Mouse (Mus musculus) monocyte, adult 5-6 weeks (primary cell): ENCODE results near the gene Tmed5. TPM values are rescaled to one million over a fixed set of nuclear protein-coding genes. Genes with fewer than 3 reads are reported as not detected.

ENCODE experiments used
- ATAC-seq: fragments of 153-309, 156-312 bp; replicated peaks from 2 replicates; pipeline ENCODE4 v1.8.0; 2017; ENCODE audit warnings: mild to moderate bottlenecking; ENCODE audit not compliant: low TSS enrichment, insufficient number of reproducible peaks, severe bottlenecking, poor library complexity, low FRiP score
- total RNA-seq: library from RNA; stranded (forward); fragments of 200-1000, 200-491, 200-594 nt; gene quantifications from 3 replicates; pipeline ENCODE4 v1.2.3, GENCODE M21; 2017

Gene Tmed5
- total RNA-seq, 1 experiment from 2014 or later, result 205 TPM

GRCm38 (mm10) chr5:108065465-108066411, 66.7 kb downstream of the Tmed5 start, which contains the start of gene Mtf2:
Gene Mtf2, plus strand, starts transcription at chr5:108065674.
- peak; percentile 99 for ATAC-seq

GRCm38 (mm10) chr5:108060413-108060812, 72.0 kb downstream of the Tmed5 start:
- ATAC-seq, result no peak

Other genes starting within 250 kb of the Tmed5 start
- gene Rpl5, start 232.1 kb downstream of the Tmed5 start, total RNA-seq, result 256 to 830 TPM (median 616 TPM) in 3 replicates
- 33.7 to 53.5 TPM (median 47.2 TPM) in 3 replicates for gene Fam69a, start 145.5 kb downstream of the Tmed5 start, total RNA-seq
- gene Mtf2, start 66.9 kb downstream of the Tmed5 start, total RNA-seq, result 63.4 to 78.4 TPM (median 63.4 TPM) in 3 replicates
- 1.7 to 3.0 TPM (median 2.1 TPM) in 3 replicates for gene Ccdc18, start 255 bp upstream of the Tmed5 start, total RNA-seq
- 64.5 to 80.1 TPM (median 68.5 TPM) in 3 replicates for gene Dr1, start 136.3 kb upstream of the Tmed5 start, total RNA-seq
- gene Pigg, start 180.0 kb upstream of the Tmed5 start, total RNA-seq, result 3.9 to 6.4 TPM (median 5.5 TPM) in 3 replicates
- not detected in 3 replicates for gene Gm42517, start 235.3 kb upstream of the Tmed5 start, total RNA-seq